Mouse (Mus musculus): ENCODE data around the gene Serpinc1. TPM values are rescaled to one million over a fixed set of nuclear protein-coding genes. Genes with fewer than 3 reads are reported as not detected.
"Not testable (repeated sequence)": the region's sequence is repeated elsewhere in the genome, so short reads cannot be mapped to it uniquely, and the experiment has no call there.

Serpinc1 gene
- total RNA-seq, 2 experiments from 2014 or later, result 292 to 761 TPM

- DNase-seq, result no peak
Measured at GRCm38 (mm10) chr1:161020051-161020450, 41.7 kb downstream of the Serpinc1 start.

- DNase-seq, result peak; percentile 35
Measured at GRCm38 (mm10) chr1:161025410-161026210, 47.2 kb downstream of the Serpinc1 start.

- DNase-seq, result no peak
Measured at GRCm38 (mm10) chr1:161027196-161027595, 48.8 kb downstream of the Serpinc1 start.

GRCm38 (mm10) chr1:161028427-161028826, 50.0 kb downstream of the Serpinc1 start:
- not testable (repeated sequence) for DNase-seq

GRCm38 (mm10) chr1:161030058-161030457, 51.7 kb downstream of the Serpinc1 start:
- DNase-seq, result no peak

GRCm38 (mm10) chr1:161031881-161032280, 53.5 kb downstream of the Serpinc1 start:
- DNase-seq, result no peak

- DNase-seq, result peak; percentile 64
Measured at GRCm38 (mm10) chr1:161032345-161032744, 54.0 kb downstream of the Serpinc1 start.

GRCm38 (mm10) chr1:161033856-161034434, 55.6 kb downstream of the Serpinc1 start:
- DNase-seq, result no peak

GRCm38 (mm10) chr1:161034435-161035280, 56.3 kb downstream of the Serpinc1 start, which contains the start of gene Zbtb37:
Gene Zbtb37, minus strand, starts transcription at chr1:161034849.
- DNase-seq, result peak; percentile 98

GRCm38 (mm10) chr1:161035281-161035785, 56.9 kb downstream of the Serpinc1 start:
- DNase-seq, result peak; percentile 51

GRCm38 (mm10) chr1:161035786-161036404, 57.5 kb downstream of the Serpinc1 start:
- DNase-seq, result peak; percentile 15

- peak; percentile 20 for DNase-seq
Measured at GRCm38 (mm10) chr1:161036411-161036841, 58.0 kb downstream of the Serpinc1 start.

GRCm38 (mm10) chr1:161037026-161037425, 58.6 kb downstream of the Serpinc1 start:
- DNase-seq, result no peak

- no peak for DNase-seq
Measured at GRCm38 (mm10) chr1:161037599-161037998, 59.2 kb downstream of the Serpinc1 start.

GRCm38 (mm10) chr1:161038004-161038403, 59.6 kb downstream of the Serpinc1 start:
- DNase-seq, result no peak

- DNase-seq, result no peak
Measured at GRCm38 (mm10) chr1:161038968-161039721, 60.8 kb downstream of the Serpinc1 start.

GRCm38 (mm10) chr1:161039741-161040425, 61.5 kb downstream of the Serpinc1 start:
- DNase-seq, result no peak

- DNase-seq, result no peak
Measured at GRCm38 (mm10) chr1:161040426-161040770, 62.0 kb downstream of the Serpinc1 start.

GRCm38 (mm10) chr1:161040855-161041254, 62.5 kb downstream of the Serpinc1 start:
- no peak for DNase-seq

- no peak for DNase-seq
Measured at GRCm38 (mm10) chr1:161041261-161042020, 63.1 kb downstream of the Serpinc1 start.
